Mouse (Mus musculus) CH12F3 (cell line): ENCODE data around the gene Rsl1d1.

Experiments
- in situ Hi-C: fragments of 300-500 bp; cut with MboI; formaldehyde crosslinking; loops from 2 replicates; pipeline ENCODE4 v1.14.3; 2020; ENCODE audit warnings: low sequenced_read_pairs

Gene Rsl1d1

GRCm38 (mm10) chr16:11202571-11203554 lies at the start of gene Rsl1d1:
Rsl1d1 (minus strand) TSS chr16:11203331.
- in situ Hi-C loops = no loop called here

DNA sequence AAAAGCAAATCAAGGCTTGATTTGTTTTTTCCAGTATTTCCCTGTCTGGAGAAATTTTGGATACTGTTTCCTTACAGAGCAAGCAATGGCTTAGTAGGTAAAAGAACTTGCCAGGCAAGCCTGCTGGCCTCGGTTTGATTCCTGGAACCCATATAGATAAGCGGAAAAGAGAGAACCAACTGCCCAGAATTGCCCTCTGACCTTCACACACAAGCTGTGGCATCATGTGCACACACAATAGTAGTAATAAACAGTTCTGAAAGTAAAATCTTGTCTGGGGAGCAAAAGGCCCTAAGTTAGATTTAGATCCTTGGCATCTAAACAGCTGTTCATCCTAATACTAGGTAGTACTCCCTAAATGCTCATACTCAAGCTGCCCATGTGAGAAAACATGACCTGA lies 44.7 kb upstream of the Rsl1d1 start:
- in situ Hi-C loops = no loop called here

DNA sequence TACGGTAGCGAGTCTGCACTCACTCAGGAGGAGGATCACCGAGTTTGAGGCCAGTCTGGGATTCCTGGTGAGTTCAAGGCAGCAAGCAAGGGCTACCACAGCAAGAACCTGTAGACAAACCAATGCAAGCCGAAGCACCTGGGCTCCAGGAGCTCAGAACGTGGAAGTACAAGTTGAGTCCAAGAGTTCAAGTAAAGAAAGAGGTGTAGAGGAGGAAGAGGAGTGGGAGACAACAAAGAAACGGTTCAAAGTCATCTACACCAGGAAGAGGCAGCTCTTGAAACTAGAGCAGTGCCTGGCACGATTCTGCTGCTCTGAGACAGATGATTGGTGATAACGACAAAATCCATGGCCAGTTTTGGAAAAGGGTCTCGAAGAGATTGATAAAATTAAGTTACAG lies 42.6 kb upstream of the Rsl1d1 start:
- in situ Hi-C loops = no loop called here

- in situ Hi-C loops = no loop called here
Observed at GRCm38 (mm10) chr16:11242401-11242800, 39.3 kb upstream of the Rsl1d1 start.

- in situ Hi-C loops = no loop called here
Observed at GRCm38 (mm10) chr16:11217801-11218200, 14.7 kb upstream of the Rsl1d1 start.

- in situ Hi-C loops = no loop called here
Observed at GRCm38 (mm10) chr16:11203600-11204390, 664 bp upstream of the Rsl1d1 start.

- in situ Hi-C loops = no loop called here
Observed at GRCm38 (mm10) chr16:11201740-11202394, 1.3 kb downstream of the Rsl1d1 start.

DNA sequence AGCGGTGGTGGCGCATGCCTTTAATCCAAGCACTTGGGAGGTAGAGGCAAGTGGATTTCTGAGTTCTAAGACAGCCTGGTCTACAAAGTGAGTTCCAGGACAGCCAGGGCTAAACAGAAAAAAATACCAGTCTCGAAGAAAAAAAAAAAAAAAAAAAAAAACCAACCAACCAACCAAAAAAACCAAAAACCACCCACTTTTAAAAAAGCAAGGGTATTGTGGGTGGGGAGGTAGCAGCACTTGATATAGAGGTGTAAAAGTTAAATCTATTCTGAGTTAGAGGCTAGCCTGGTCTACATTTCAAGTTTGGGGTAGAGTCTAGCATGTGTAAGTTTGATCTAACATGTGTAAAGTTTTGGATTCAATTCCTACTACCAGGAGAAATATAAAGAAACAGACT lies 2.9 kb downstream of the Rsl1d1 start:
- in situ Hi-C loops = no loop called here

- in situ Hi-C loops = no loop called here
Observed at GRCm38 (mm10) chr16:11198467-11198866, 4.7 kb downstream of the Rsl1d1 start.

DNA sequence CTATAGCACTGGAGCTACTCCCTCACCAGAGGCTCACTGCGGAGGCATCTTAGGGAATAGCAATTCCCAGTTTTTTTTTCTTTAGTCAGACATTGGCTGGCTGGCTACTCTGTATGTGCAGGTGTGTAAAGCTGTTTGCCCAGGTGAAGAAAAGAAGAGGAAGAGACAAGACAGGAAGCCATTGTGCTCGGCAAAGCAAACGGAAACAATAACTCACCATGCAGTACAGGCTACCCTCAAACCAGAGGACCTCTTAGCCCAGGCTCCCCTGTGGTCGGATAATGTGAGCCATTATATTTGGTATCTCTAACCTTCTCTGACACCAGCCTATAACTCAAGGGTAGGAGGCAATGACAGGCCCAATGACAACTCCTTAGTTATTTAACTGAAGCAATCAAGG lies 6.1 kb downstream of the Rsl1d1 start:
- in situ Hi-C loops = no loop called here

DNA sequence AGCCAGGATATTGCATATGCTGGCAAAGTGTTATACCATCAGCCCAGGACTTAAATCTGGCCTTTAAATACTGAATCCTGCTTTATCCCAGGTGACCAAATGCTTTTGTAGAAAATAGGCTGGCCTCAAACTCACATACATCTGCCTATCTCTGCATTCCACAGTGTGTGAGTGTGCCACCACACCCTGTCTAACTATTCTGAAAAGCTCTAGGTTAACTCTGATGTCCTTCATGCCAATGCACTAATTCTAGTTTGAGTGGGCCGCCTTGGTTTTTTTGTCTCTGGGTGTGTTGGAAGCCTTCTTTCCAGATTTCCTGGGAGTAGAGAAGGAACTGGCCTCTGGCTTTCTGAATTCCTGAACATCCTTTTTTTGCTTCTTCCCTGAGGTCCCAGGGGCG lies 9.9 kb downstream of the Rsl1d1 start:
- in situ Hi-C loops = no loop called here

GRCm38 (mm10) chr16:11190150-11190549 lies 13.0 kb downstream of the Rsl1d1 start:
- in situ Hi-C loops = no loop called here

DNA sequence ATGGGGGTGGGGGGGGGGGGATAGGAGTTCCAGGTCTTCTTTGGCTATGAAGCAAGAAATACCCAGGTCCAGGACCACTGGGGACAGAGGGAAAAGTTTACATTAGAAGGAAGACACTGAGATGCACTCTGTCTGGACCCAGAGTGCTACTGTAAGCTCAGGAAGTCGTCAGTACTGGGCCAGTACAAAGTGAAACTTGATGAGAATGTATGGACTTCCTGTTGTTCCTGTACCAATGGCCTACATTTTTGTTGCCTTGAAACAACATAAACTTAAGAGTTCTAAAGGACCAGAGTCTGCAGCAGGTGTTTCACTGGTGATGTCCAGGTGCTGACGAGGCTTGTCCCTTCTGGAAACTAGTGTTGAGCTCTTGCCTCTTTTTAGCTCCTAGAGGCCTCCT lies 25.7 kb downstream of the Rsl1d1 start:
- in situ Hi-C loops = no loop called here

DNA sequence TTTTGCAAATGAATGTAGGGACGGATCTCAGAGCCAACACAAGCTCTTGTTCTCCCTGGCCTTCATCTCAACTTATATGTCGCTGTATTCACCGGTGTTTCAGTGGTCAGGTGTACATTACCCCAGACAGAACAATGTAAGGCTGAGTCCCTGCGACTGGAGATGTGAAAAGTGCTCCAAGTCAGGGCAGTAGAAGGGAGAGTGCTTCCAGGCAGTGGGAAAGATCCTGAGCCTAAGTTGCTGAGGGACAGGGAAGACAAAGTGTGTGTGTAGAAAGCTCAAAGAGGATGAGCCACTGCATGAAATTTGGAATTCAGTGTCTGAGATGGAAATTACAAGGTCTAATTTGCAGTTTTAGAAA lies 26.3 kb downstream of the Rsl1d1 start:
- in situ Hi-C loops = no loop called here

GRCm38 (mm10) chr16:11176208-11176883 lies 26.8 kb downstream of the Rsl1d1 start, which contains the start of gene Zc3h7a:
Zc3h7a (minus strand) TSS chr16:11176393.
- in situ Hi-C loops = no loop called here

DNA sequence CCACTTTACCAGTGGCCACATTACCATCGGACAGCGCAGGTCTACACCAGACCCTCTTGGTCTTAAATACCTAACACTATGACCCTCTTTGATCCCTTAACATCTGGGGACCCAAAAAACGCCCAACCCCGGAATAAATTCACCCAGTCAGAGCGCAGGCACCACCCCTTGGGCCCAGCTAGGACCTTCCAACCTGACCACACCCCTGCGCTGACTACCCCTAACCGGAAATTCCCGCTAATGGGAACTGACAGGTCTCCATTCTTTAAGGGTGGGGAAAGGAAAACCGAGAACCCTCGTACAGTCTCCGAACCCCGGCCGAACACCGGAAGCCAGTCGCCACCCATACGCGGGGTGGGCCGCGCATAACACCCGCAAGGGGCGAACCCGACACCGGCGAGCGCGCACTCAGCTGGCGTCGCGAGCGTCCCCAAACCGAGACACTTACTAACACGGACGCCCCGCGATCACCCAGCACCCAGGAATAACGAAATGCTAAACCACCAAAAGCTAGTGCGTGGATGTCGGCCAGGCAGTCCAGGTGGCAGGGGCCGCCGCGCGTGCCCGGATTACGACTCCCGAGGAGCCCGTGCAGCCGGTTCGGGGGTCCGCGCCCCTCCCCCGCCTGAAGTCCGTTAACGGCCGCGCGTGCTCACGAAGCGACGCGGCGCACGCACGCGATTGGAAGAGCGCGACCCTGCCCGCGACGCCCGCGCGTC lies 27.5 kb downstream of the Rsl1d1 start:
- in situ Hi-C loops = no loop called here

DNA sequence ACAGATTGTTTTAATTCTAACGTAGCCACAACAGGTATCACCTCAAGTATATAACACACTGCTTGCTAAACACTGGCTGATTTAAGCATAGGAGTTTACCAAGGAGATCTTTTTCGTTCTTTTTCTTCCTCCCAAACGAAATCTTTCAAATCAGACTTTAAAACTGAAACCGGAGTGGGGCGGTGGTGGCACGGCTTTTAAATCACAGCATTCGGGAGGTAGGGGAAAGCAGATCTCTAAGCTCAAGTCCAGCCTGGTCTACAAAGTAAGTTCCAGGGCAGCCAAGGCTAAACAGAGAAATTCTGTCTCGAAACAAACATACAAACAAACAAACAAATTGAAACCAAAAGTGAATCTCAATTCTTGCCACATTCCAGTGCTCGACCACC lies 28.0 kb downstream of the Rsl1d1 start:
- in situ Hi-C loops = no loop called here

- in situ Hi-C loops = no loop called here
Observed at GRCm38 (mm10) chr16:11174671-11175081, 28.5 kb downstream of the Rsl1d1 start.

GRCm38 (mm10) chr16:11171679-11172078 lies 31.5 kb downstream of the Rsl1d1 start:
- in situ Hi-C loops = no loop called here

DNA sequence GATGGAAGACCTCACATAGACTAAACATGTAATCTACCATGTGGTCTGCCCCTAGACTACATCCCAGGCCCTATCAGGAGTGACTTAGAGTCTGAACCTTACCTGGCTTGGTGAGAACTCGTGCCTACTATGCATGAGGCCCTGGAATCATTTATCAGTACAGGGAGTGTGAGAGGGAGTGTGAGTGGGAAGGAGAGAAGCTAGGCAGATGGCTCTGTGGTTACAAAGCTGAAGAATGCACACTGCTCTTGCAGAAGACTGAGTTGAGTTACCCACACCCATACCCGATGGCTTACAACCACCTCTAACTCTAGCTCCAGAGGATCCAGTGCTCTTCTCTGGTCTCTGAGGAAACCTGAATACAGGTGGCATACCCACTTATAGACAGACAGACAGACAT lies 36.7 kb downstream of the Rsl1d1 start:
- in situ Hi-C loops = no loop called here
